Mouse (Mus musculus) lung, adult 2 months (tissue): ENCODE measurements at regions not wholly inside any gene's neighbourhood (a gene's known extent, or its start where the extent isn't known, plus 50 kb on each side); places are given as distances from the start of the nearest gene placed in this dataset.

Source experiments
- CTCF ChIP-seq: fragments of 200-500 bp; IDR thresholded peaks from 2 replicates; pipeline ENCODE4 v1.5.1; 2011; ENCODE audit warnings: mild to moderate bottlenecking, low read length, control low read depth; ENCODE audit not compliant: insufficient read depth
- POLR2A ChIP-seq: fragments of 200-500 bp; IDR thresholded peaks from 2 replicates; pipeline ENCODE4 v1.6.1; 2011; ENCODE audit warnings: low read depth, mild to moderate bottlenecking, control low read depth, low read length, borderline replicate concordance; ENCODE audit errors: extremely low read depth

DNA sequence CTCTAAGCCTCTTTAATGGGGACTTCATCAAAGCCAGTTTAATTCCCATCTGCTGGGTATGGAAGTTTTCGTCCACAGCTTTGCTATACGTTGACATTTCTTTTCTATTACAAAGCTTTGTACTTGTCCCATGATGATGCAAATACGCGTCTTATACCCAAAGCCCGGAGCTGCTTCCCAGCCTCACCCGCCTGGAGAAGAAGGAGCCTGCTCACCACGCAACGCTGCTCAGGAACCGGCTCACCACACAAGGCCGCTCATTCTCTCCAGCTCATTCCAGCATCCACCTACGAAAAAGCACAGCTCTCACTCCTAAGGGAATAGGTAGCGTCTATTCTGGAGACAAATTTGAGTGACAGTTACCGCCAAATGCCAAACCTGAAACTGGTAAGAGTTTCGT, 264.8 kb upstream of the Pkdcc start:
- no peak for TF ChIP-seq CTCF
- no peak for TF ChIP-seq POLR2A
